Mouse (Mus musculus): ENCODE measurements around the gene Cacna2d3. TPM values are rescaled to one million over a fixed set of nuclear protein-coding genes. Genes with fewer than 3 reads are reported as not detected.

Cacna2d3 gene
- polyA plus RNA-seq, 1 experiment from 2014 or later, result 0.81 TPM

DNA sequence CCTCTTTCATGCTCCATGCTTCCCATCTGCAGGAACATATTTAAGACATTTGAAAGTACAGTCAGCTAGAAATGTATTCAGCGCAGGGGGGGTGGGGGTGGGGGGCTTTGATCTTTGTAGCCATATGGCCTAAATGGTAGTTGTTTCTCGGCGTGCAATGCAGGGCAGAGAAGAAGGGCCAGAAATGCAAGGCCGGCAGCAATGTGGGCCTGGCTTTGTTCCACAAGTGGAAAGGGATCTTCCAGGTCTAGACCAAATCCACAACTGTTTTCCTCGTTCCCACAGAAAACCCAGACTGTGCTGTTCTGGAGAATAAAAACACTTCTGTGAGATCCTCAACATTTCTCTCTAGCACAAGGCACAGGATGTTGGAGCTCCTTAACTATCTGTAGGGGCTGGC, 537.9 kb downstream of the Cacna2d3 start:
- DNase-seq (ENCODE audit: low spot score), result no peak
- H3K4me1 ChIP-seq (replicated peaks; ENCODE audit: control insufficient read depth, insufficient read depth, low read length), result no peaks in the 10 kb centered on the region
- 79% methylated on average over 5 of the region's 5 CpGs for WGBS

DNA sequence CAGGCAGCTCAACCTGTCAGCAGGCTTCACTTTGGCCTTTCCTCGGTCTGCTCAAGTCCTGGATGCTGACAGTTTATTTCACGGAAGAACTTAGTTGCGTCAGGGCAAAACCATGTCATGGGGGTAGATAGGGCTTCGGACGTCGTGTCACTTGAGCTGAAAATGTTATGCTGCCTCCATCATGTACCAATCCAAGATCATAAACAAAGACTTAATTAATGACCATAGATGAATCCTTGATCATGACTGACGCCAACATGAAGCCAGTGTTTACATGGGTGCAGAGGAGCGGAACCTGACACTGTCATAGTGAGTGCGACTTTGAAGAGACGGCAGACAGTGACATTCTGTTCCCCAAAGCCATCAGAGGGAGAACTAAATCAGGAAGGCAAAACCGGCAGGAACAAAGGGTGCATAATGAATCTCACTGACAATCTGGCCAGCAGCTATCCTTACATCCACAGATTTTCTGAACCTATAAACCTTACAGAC, 542.2 kb downstream of the Cacna2d3 start:
- Histone ChIP-seq H3K27ac (ENCODE audit: low read depth, low read length) (no peak overlapping the region), H3K4me3 (ENCODE audit: low read depth, low read length) (no peak overlapping the region), H3K9me3 (ENCODE audit: control insufficient read depth, low read length) (no peaks in the 10 kb centered on the region), H3K4me1 (replicated peaks; ENCODE audit: control insufficient read depth, insufficient read depth, low read length) (no peaks in the 10 kb centered on the region), H3K27me3 (replicated peaks; ENCODE audit: control insufficient read depth, insufficient read depth, low read length) (no peaks in the 10 kb centered on the region), H3K4me2 (no peak overlapping the region), H3K9ac (ENCODE audit: low read depth, low read length) (no peak overlapping the region), H3K36me3 (ENCODE audit: control insufficient read depth, insufficient read depth, low read length) (no peaks in the 10 kb centered on the region)
- DNase-seq (ENCODE audit: low spot score) (no peak), ATAC-seq (replicated peaks; ENCODE audit: low FRiP score) (no peak)
- 67% methylated on average over 11 of the region's 11 CpGs for WGBS

More for the DNA sequence above, 537.9 kb downstream of the Cacna2d3 start:
- no peak overlapping the region for H3K27ac ChIP-seq (ENCODE audit: low read depth, low read length)
- no peaks in the 10 kb centered on the region for H3K27me3 ChIP-seq (replicated peaks; ENCODE audit: control insufficient read depth, insufficient read depth, low read length)
- no peak overlapping the region for H3K4me3 ChIP-seq (ENCODE audit: low read depth, low read length)
- ATAC-seq (replicated peaks; ENCODE audit: low FRiP score), result no peak
- no peak overlapping the region for H3K9ac ChIP-seq (ENCODE audit: low read depth, low read length)
- no peaks in the 10 kb centered on the region for H3K36me3 ChIP-seq (ENCODE audit: control insufficient read depth, insufficient read depth, low read length)
- no peaks in the 10 kb centered on the region for H3K9me3 ChIP-seq (ENCODE audit: control insufficient read depth, low read length)
- no peak overlapping the region for H3K4me2 ChIP-seq

- ATAC-seq (replicated peaks; ENCODE audit: low FRiP score) (no peak), DNase-seq (ENCODE audit: low spot score) (no peak)
- Histone ChIP-seq H3K36me3 (ENCODE audit: control insufficient read depth, insufficient read depth, low read length) (no peaks in the 10 kb centered on the region), H3K9me3 (ENCODE audit: control insufficient read depth, low read length) (no peaks in the 10 kb centered on the region), H3K4me1 (replicated peaks; ENCODE audit: control insufficient read depth, insufficient read depth, low read length) (no peaks in the 10 kb centered on the region), H3K27ac (ENCODE audit: low read depth, low read length) (no peak overlapping the region), H3K4me3 (ENCODE audit: low read depth, low read length) (no peak overlapping the region), H3K4me2 (no peak overlapping the region), H3K9ac (ENCODE audit: low read depth, low read length) (no peak overlapping the region), H3K27me3 (replicated peaks; ENCODE audit: control insufficient read depth, insufficient read depth, low read length) (no peaks in the 10 kb centered on the region)
- WGBS, result 55% methylated on average over 15 of the region's 15 CpGs
Observed at GRCm38 (mm10) chr14:29178695-29179396, 542.8 kb downstream of the Cacna2d3 start.

- Histone ChIP-seq H3K27me3 (replicated peaks; ENCODE audit: control insufficient read depth, insufficient read depth, low read length) (no peaks in the 10 kb centered on the region), H3K4me3 (ENCODE audit: low read depth, low read length) (no peak overlapping the region), H3K36me3 (ENCODE audit: control insufficient read depth, insufficient read depth, low read length) (no peaks in the 10 kb centered on the region), H3K9me3 (ENCODE audit: control insufficient read depth, low read length) (no peaks in the 10 kb centered on the region), H3K4me2 (no peak overlapping the region), H3K4me1 (replicated peaks; ENCODE audit: control insufficient read depth, insufficient read depth, low read length) (no peaks in the 10 kb centered on the region), H3K27ac (ENCODE audit: low read depth, low read length) (no peak overlapping the region), H3K9ac (ENCODE audit: low read depth, low read length) (no peak overlapping the region)
- 76% methylated on average over 3 of the region's 3 CpGs for WGBS
- DNase-seq (ENCODE audit: low spot score), result no peak
- no peak for ATAC-seq (replicated peaks; ENCODE audit: low FRiP score)
Observed at GRCm38 (mm10) chr14:29174762-29175161, 546.9 kb downstream of the Cacna2d3 start.

DNA sequence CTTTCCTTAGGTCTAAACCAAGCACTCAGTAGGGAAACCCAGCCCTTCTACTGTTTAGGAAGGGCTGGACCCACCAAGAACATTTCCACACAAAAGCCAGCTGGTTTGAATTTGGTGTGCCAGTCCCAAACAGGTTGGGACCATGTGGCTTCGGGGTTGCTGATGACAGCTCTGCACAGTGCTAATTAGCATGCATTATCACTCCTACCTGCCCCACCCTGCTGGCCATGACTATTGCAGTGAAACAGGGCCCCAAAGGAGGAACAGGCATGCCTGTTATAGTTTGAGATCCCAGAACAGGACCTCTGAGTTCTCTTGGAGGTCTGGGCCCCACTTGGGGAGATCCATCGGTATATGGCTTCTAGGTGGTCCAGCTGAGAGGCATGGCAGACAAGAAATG, 549.5 kb downstream of the Cacna2d3 start:
- no peaks in the 10 kb centered on the region for H3K27me3 ChIP-seq (replicated peaks; ENCODE audit: control insufficient read depth, insufficient read depth, low read length)
- DNase-seq (ENCODE audit: low spot score) (no peak), ATAC-seq (replicated peaks; ENCODE audit: low FRiP score) (no peak)
- H3K4me1 ChIP-seq (replicated peaks; ENCODE audit: control insufficient read depth, insufficient read depth, low read length), result no peaks in the 10 kb centered on the region
- H3K4me2 ChIP-seq, result no peak overlapping the region
- WGBS, result 71% methylated on average over 2 of the region's 2 CpGs
- H3K36me3 ChIP-seq (ENCODE audit: control insufficient read depth, insufficient read depth, low read length), result no peaks in the 10 kb centered on the region
- H3K4me3 ChIP-seq (ENCODE audit: low read depth, low read length), result no peak overlapping the region
- H3K27ac ChIP-seq (ENCODE audit: low read depth, low read length), result no peak overlapping the region
- H3K9me3 ChIP-seq (ENCODE audit: control insufficient read depth, low read length), result no peaks in the 10 kb centered on the region
- H3K9ac ChIP-seq (ENCODE audit: low read depth, low read length), result no peak overlapping the region

DNA sequence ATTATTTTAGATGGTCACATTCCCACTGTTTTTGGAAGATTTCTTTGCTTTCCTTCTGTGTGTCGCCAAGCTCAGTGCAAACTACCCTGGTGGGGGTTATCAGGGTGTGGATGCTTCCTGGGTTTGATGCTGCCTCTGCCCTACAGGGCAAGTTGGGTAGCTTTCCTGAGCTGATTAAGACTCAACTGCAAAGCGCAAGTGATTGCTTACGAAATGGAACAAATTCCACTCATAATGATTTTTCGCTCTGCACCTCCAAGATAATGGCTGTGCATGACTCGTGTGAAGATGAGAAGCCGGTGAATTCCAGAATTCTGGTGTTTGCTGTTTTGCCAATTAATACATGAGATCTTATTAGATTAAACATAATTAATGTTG, 557.0 kb downstream of the Cacna2d3 start:
- no peak overlapping the region for H3K4me3 ChIP-seq (ENCODE audit: low read depth, low read length)
- H3K4me2 ChIP-seq, result no peak overlapping the region
- no peaks in the 10 kb centered on the region for H3K4me1 ChIP-seq (replicated peaks; ENCODE audit: control insufficient read depth, insufficient read depth, low read length)
- no peaks in the 10 kb centered on the region for H3K36me3 ChIP-seq (ENCODE audit: control insufficient read depth, insufficient read depth, low read length)
- no peak overlapping the region for H3K27ac ChIP-seq (ENCODE audit: low read depth, low read length)
- no peak overlapping the region for H3K9ac ChIP-seq (ENCODE audit: low read depth, low read length)
- no peaks in the 10 kb centered on the region for H3K27me3 ChIP-seq (replicated peaks; ENCODE audit: control insufficient read depth, insufficient read depth, low read length)
- no peaks in the 10 kb centered on the region for H3K9me3 ChIP-seq (ENCODE audit: control insufficient read depth, low read length)
- no peak for DNase-seq (ENCODE audit: low spot score)
- 78% methylated on average over 6 of the region's 6 CpGs for WGBS
- ATAC-seq (replicated peaks; ENCODE audit: low FRiP score), result no peak

GRCm38 (mm10) chr14:29163998-29164652, 557.5 kb downstream of the Cacna2d3 start:
- 69% methylated on average over 4 of the region's 4 CpGs for WGBS
- Histone ChIP-seq H3K9me3 (ENCODE audit: control insufficient read depth, low read length) (no peaks in the 10 kb centered on the region), H3K4me3 (ENCODE audit: low read depth, low read length) (no peak overlapping the region), H3K4me1 (replicated peaks; ENCODE audit: control insufficient read depth, insufficient read depth, low read length) (no peaks in the 10 kb centered on the region), H3K4me2 (no peak overlapping the region), H3K27me3 (replicated peaks; ENCODE audit: control insufficient read depth, insufficient read depth, low read length) (no peaks in the 10 kb centered on the region), H3K36me3 (ENCODE audit: control insufficient read depth, insufficient read depth, low read length) (no peaks in the 10 kb centered on the region), H3K9ac (ENCODE audit: low read depth, low read length) (no peak overlapping the region), H3K27ac (ENCODE audit: low read depth, low read length) (no peak overlapping the region)
- no peak for DNase-seq (ENCODE audit: low spot score)
- ATAC-seq (replicated peaks; ENCODE audit: low FRiP score), result no peak

- Histone ChIP-seq H3K9me3 (ENCODE audit: control insufficient read depth, low read length) (no peaks in the 10 kb centered on the region), H3K9ac (ENCODE audit: low read depth, low read length) (no peak overlapping the region), H3K4me2 (no peak overlapping the region), H3K4me3 (ENCODE audit: low read depth, low read length) (no peak overlapping the region), H3K4me1 (replicated peaks; ENCODE audit: control insufficient read depth, insufficient read depth, low read length) (no peaks in the 10 kb centered on the region), H3K36me3 (ENCODE audit: control insufficient read depth, insufficient read depth, low read length) (no peaks in the 10 kb centered on the region), H3K27ac (ENCODE audit: low read depth, low read length) (no peak overlapping the region), H3K27me3 (replicated peaks; ENCODE audit: control insufficient read depth, insufficient read depth, low read length) (no peaks in the 10 kb centered on the region)
- 87% methylated on average over 3 of the region's 3 CpGs for WGBS
- no peak for ATAC-seq (replicated peaks; ENCODE audit: low FRiP score)
- DNase-seq (ENCODE audit: low spot score), result no peak
Observed at GRCm38 (mm10) chr14:29159803-29160202, 561.9 kb downstream of the Cacna2d3 start.

GRCm38 (mm10) chr14:29157096-29157495, 564.6 kb downstream of the Cacna2d3 start:
- Histone ChIP-seq H3K27me3 (replicated peaks; ENCODE audit: control insufficient read depth, insufficient read depth, low read length) (no peaks in the 10 kb centered on the region), H3K9ac (ENCODE audit: low read depth, low read length) (no peak overlapping the region), H3K9me3 (ENCODE audit: control insufficient read depth, low read length) (no peaks in the 10 kb centered on the region), H3K4me1 (replicated peaks; ENCODE audit: control insufficient read depth, insufficient read depth, low read length) (no peaks in the 10 kb centered on the region), H3K36me3 (ENCODE audit: control insufficient read depth, insufficient read depth, low read length) (no peaks in the 10 kb centered on the region), H3K4me3 (ENCODE audit: low read depth, low read length) (no peak overlapping the region), H3K27ac (ENCODE audit: low read depth, low read length) (no peak overlapping the region), H3K4me2 (no peak overlapping the region)
- no peak for DNase-seq (ENCODE audit: low spot score)
- no peak for ATAC-seq (replicated peaks; ENCODE audit: low FRiP score)
- 84% methylated on average over 5 of the region's 5 CpGs for WGBS
